Mouse (Mus musculus) megakaryocyte, embryonic 14.5 days (primary cell): ENCODE data around the gene Thpo.

Source experiments
- FLI1 ChIP-seq: IDR thresholded peaks from 2 replicates; pipeline ENCODE4 v1.6.1; 2012; ENCODE audit warnings: low read length, inconsistent platforms, mixed read lengths
- GATA1 ChIP-seq: IDR thresholded peaks from 3 replicates; pipeline ENCODE4 v1.6.1; 2012; ENCODE audit warnings: mixed read lengths, low read length, inconsistent platforms, borderline replicate concordance

DNA sequence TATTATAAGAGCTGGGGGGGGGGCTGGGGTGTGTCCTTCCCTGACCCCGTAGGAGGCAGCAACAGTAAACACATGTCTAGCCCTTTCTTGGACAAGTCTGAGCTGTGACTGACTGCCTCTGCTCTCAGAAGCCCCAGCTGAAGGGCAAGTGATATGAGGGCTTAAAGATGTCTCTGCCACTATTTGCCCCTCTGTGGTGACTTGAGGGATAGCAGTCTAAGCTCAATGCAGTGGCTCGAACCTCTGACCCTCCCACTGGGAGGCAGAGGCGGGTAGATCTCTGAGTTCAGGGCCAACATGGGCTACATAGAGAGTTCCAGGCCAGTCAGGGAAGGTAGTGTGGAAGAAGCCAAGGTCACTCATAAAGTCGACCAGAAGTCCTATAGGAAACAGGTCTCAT is 23.5 kb downstream of the Thpo start:
- TF ChIP-seq GATA1 (no peak), FLI1 (no peak)
